Mouse (Mus musculus): ENCODE measurements at regions not wholly inside any gene's neighbourhood (a gene's known extent, or its start where the extent isn't known, plus 50 kb on each side); places are given as distances from the start of the nearest gene placed in this dataset.

GRCm38 (mm10) chr2:72868173-72868572 is 112.1 kb downstream of the Sp3 start:
- Histone ChIP-seq H3K27ac (ENCODE audit: low read length) (no peak overlapping the region), H3K36me3 (ENCODE audit: control insufficient read depth, insufficient read depth) (no peaks in the 10 kb centered on the region), H3K4me2 (ENCODE audit: low read length) (no peak overlapping the region), H3K9ac (replicated peaks; ENCODE audit: low read depth, low read length) (no peak overlapping the region), H3K4me3 (replicated peaks; ENCODE audit: low read length) (no peak overlapping the region), H3K27me3 (replicated peaks; ENCODE audit: control insufficient read depth, insufficient read depth, low read length) (no peaks in the 10 kb centered on the region), H3K9me3 (ENCODE audit: control insufficient read depth, low read length) (no peaks in the 10 kb centered on the region; the same call in 1 of the 2 replicates), H3K4me1 (replicated peaks; ENCODE audit: control insufficient read depth, insufficient read depth, low read length) (peaks cover 4% of the 10 kb centered on the region)
- no peak for ATAC-seq
- 95% methylated on average over 3 of the region's 3 CpGs for WGBS

- 86% methylated on average over 5 of the region's 5 CpGs for WGBS
- no peak for ATAC-seq
Measured at GRCm38 (mm10) chr2:72871836-72872235, 108.4 kb downstream of the Sp3 start.

GRCm38 (mm10) chr2:72873948-72874347 is 106.3 kb downstream of the Sp3 start:
- ATAC-seq = no peak
- H3K9ac ChIP-seq (replicated peaks; ENCODE audit: low read depth, low read length) = no peak overlapping the region
- no peaks in the 10 kb centered on the region for H3K9me3 ChIP-seq (ENCODE audit: control insufficient read depth, low read length)
- no peak overlapping the region for H3K27ac ChIP-seq (ENCODE audit: low read length)
- WGBS = 75% methylated on average over 10 of the region's 10 CpGs
- no peaks in the 10 kb centered on the region for H3K36me3 ChIP-seq (ENCODE audit: control insufficient read depth, insufficient read depth)
- no peak overlapping the region for H3K4me2 ChIP-seq (ENCODE audit: low read length)
- H3K27me3 ChIP-seq (replicated peaks; ENCODE audit: control insufficient read depth, insufficient read depth, low read length) = no peaks in the 10 kb centered on the region
- no peaks in the 10 kb centered on the region for H3K4me1 ChIP-seq (replicated peaks; ENCODE audit: control insufficient read depth, insufficient read depth, low read length)
- no peak overlapping the region for H3K4me3 ChIP-seq (replicated peaks; ENCODE audit: low read length)

More at GRCm38 (mm10) chr2:72871836-72872235, 108.4 kb downstream of the Sp3 start:
- no peaks in the 10 kb centered on the region for H3K4me1 ChIP-seq (replicated peaks; ENCODE audit: control insufficient read depth, insufficient read depth, low read length)
- H3K27me3 ChIP-seq (replicated peaks; ENCODE audit: control insufficient read depth, insufficient read depth, low read length) = no peaks in the 10 kb centered on the region
- no peak overlapping the region for H3K4me2 ChIP-seq (ENCODE audit: low read length)
- no peak overlapping the region for H3K27ac ChIP-seq (ENCODE audit: low read length)
- H3K36me3 ChIP-seq (ENCODE audit: control insufficient read depth, insufficient read depth) = no peaks in the 10 kb centered on the region
- H3K9me3 ChIP-seq (ENCODE audit: control insufficient read depth, low read length) = no peaks in the 10 kb centered on the region; the same call in 1 of the 2 replicates
- H3K4me3 ChIP-seq (replicated peaks; ENCODE audit: low read length) = no peak overlapping the region
- H3K9ac ChIP-seq (replicated peaks; ENCODE audit: low read depth, low read length) = no peak overlapping the region

DNA sequence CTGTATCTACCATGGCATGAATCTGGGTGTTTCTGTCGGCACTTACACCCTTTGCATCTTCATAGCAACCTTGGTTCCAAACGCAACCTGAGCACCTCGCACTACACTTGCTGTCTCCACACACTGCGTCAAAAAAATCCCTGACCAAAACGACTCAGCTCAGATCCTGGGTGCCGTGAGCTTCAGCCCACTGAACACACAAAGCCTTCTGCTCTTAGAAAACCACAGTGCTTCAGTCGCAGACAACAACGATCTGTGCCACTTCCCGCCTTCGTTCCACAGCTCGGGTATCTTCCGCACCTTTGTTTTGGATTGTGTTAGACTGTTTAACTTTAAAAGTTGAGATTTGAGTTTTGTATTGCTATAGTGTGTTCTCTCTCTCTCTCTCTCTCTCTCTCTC is 105.7 kb downstream of the Sp3 start:
- no peaks in the 10 kb centered on the region for H3K4me1 ChIP-seq (replicated peaks; ENCODE audit: control insufficient read depth, insufficient read depth, low read length)
- no peak overlapping the region for H3K4me2 ChIP-seq (ENCODE audit: low read length)
- H3K27ac ChIP-seq (ENCODE audit: low read length) = no peak overlapping the region
- ATAC-seq = no peak
- H3K9me3 ChIP-seq (ENCODE audit: control insufficient read depth, low read length) = no peaks in the 10 kb centered on the region
- H3K27me3 ChIP-seq (replicated peaks; ENCODE audit: control insufficient read depth, insufficient read depth, low read length) = no peaks in the 10 kb centered on the region
- no peaks in the 10 kb centered on the region for H3K36me3 ChIP-seq (ENCODE audit: control insufficient read depth, insufficient read depth)
- WGBS = 91% methylated on average over 12 of the region's 12 CpGs
- H3K9ac ChIP-seq (replicated peaks; ENCODE audit: low read depth, low read length) = no peak overlapping the region
- H3K4me3 ChIP-seq (replicated peaks; ENCODE audit: low read length) = no peak overlapping the region

DNA sequence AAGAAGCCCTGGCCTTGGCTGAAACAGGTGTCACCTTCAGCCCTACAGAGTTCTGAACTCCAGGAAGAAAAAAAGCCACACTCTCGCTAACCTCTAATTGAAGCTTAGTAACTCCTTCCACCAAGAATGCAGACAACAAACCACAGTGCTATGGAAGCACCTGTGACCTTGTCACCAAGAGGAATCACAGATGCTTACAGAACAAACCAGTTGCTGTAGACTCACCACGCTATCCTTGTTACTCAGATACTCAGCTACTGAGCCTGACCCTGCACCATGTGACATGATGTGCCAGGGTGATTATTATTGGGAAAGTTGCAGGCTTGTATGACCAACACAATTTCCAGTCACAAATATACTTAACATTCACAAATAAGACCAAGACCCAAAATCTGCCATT is 104.6 kb downstream of the Sp3 start:
- WGBS = 79% methylated on average over 2 of the region's 2 CpGs

DNA sequence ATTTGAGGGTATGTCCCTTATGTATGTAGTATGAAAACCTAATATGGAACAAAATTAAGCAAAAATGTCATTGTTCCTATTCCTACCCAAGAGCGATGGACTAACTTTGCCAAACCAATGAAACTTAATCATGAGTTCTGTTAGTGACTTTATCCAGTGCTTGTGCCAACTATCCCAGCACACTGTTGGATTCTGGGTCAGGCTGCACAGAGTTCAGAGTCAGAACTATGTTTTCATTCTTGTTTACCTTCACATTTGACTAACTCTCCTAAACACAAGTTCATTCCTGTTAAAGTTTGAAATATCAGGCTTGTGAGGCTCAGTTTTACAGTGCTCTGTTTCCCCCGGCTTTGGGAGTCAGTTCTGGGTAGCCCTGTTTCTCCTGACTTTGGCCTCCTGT is 100.2 kb downstream of the Sp3 start:
- no peak overlapping the region for H3K9ac ChIP-seq (replicated peaks; ENCODE audit: low read depth, low read length)
- no peaks in the 10 kb centered on the region for H3K27me3 ChIP-seq (replicated peaks; ENCODE audit: control insufficient read depth, insufficient read depth, low read length)
- no peaks in the 10 kb centered on the region for H3K9me3 ChIP-seq (ENCODE audit: control insufficient read depth, low read length)
- H3K27ac ChIP-seq (ENCODE audit: low read length) = no peak overlapping the region
- no peak overlapping the region for H3K4me3 ChIP-seq (replicated peaks; ENCODE audit: low read length)
- 98% methylated on average over 2 of the region's 2 CpGs for WGBS
- H3K36me3 ChIP-seq (ENCODE audit: control insufficient read depth, insufficient read depth) = no peaks in the 10 kb centered on the region
- no peak overlapping the region for H3K4me2 ChIP-seq (ENCODE audit: low read length)
- no peaks in the 10 kb centered on the region for H3K4me1 ChIP-seq (replicated peaks; ENCODE audit: control insufficient read depth, insufficient read depth, low read length)
- ATAC-seq = no peak

More for the DNA sequence above, 104.6 kb downstream of the Sp3 start:
- Histone ChIP-seq H3K4me2 (ENCODE audit: low read length) (no peak overlapping the region), H3K27ac (ENCODE audit: low read length) (no peak overlapping the region), H3K27me3 (replicated peaks; ENCODE audit: control insufficient read depth, insufficient read depth, low read length) (no peaks in the 10 kb centered on the region), H3K36me3 (ENCODE audit: control insufficient read depth, insufficient read depth) (no peaks in the 10 kb centered on the region), H3K4me3 (replicated peaks; ENCODE audit: low read length) (no peak overlapping the region), H3K9ac (replicated peaks; ENCODE audit: low read depth, low read length) (no peak overlapping the region), H3K9me3 (ENCODE audit: control insufficient read depth, low read length) (no peaks in the 10 kb centered on the region), H3K4me1 (replicated peaks; ENCODE audit: control insufficient read depth, insufficient read depth, low read length) (no peaks in the 10 kb centered on the region)
- no peak for ATAC-seq

GRCm38 (mm10) chr2:72881554-72881953 is 98.7 kb downstream of the Sp3 start:
- Histone ChIP-seq H3K27ac (ENCODE audit: low read length) (no peak overlapping the region), H3K9ac (replicated peaks; ENCODE audit: low read depth, low read length) (no peak overlapping the region), H3K27me3 (replicated peaks; ENCODE audit: control insufficient read depth, insufficient read depth, low read length) (no peaks in the 10 kb centered on the region), H3K4me3 (replicated peaks; ENCODE audit: low read length) (no peak overlapping the region), H3K4me2 (ENCODE audit: low read length) (no peak overlapping the region), H3K4me1 (replicated peaks; ENCODE audit: control insufficient read depth, insufficient read depth, low read length) (no peaks in the 10 kb centered on the region), H3K9me3 (ENCODE audit: control insufficient read depth, low read length) (no peaks in the 10 kb centered on the region), H3K36me3 (ENCODE audit: control insufficient read depth, insufficient read depth) (no peaks in the 10 kb centered on the region)
- ATAC-seq = no peak
- WGBS = 60% methylated on average over 2 of the region's 2 CpGs

DNA sequence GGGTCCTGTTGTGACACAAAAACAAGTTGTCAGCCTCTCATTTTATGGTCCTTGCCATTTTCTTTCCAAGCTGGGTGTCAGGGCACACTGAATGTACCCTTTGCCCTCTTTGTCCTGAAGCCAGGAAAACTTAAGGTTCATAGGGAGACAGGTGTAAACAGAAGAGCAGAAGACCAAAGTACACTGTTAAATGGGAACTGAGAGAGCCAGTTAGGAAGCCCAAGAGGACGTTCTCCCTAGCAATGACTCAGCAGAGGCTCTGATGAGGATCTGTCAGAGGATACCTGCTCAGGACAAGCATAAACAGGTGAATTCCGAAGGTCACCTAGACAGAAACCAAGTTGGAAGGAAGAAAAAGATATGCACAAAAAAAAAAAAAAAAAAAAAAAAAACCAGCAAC is 94.0 kb downstream of the Sp3 start:
- 90% methylated on average over 2 of the region's 2 CpGs for WGBS
- Histone ChIP-seq H3K27me3 (replicated peaks; ENCODE audit: control insufficient read depth, insufficient read depth, low read length) (no peaks in the 10 kb centered on the region), H3K9ac (replicated peaks; ENCODE audit: low read depth, low read length) (no peak overlapping the region), H3K36me3 (ENCODE audit: control insufficient read depth, insufficient read depth) (no peaks in the 10 kb centered on the region), H3K4me1 (replicated peaks; ENCODE audit: control insufficient read depth, insufficient read depth, low read length) (no peaks in the 10 kb centered on the region), H3K4me2 (ENCODE audit: low read length) (no peak overlapping the region), H3K9me3 (ENCODE audit: control insufficient read depth, low read length) (no peaks in the 10 kb centered on the region), H3K4me3 (replicated peaks; ENCODE audit: low read length) (no peak overlapping the region), H3K27ac (ENCODE audit: low read length) (no peak overlapping the region)
- no peak for ATAC-seq
